Mouse (Mus musculus) heart, embryonic 14.5 days (tissue): ENCODE measurements around the gene Otulin. TPM values are rescaled to one million over a fixed set of nuclear protein-coding genes. Genes with fewer than 3 reads are reported as not detected.

Source experiments
- ATAC-seq: fragments of 200-750 bp; cut with Nextera tagmentation; 2 replicates; pipeline ENCODE4 v1.8.0; 2017; ENCODE audit warnings: low read depth, moderate TSS enrichment; ENCODE audit not compliant: insufficient number of reproducible peaks, insufficient read depth, low FRiP score
- H3K27ac ChIP-seq, 2 experiments: fragments of 200-500 bp in 1 of 2; fragments of 300-500 bp in 1 of 2; sonication (generic) in 1 of 2; replicated peaks in 1 of 2; 2 replicates each; pipeline ENCODE4 v1.5.1; 2012 to 2014; ENCODE audit warnings: low read depth in 2 of 2, low read length in 2 of 2, control low read depth in 1 of 2, mild to moderate bottlenecking in 1 of 2, mixed read lengths in 1 of 2; ENCODE audit not compliant: control insufficient read depth in 1 of 2, insufficient read depth in 1 of 2
- H3K27me3 ChIP-seq: fragments of 300-500 bp; sonication (generic); 2 replicates; pipeline ENCODE4 v1.6.1; 2014; ENCODE audit warnings: mild to moderate bottlenecking, low read length, control low read depth; ENCODE audit not compliant: control insufficient read depth, insufficient read depth
- H3K36me3 ChIP-seq: fragments of 300-500 bp; sonication (generic); 2 replicates; pipeline ENCODE4 v1.6.1; 2014; ENCODE audit warnings: mild to moderate bottlenecking, control low read depth, low read length, mixed read lengths; ENCODE audit not compliant: control insufficient read depth, insufficient read depth
- H3K4me1 ChIP-seq, 2 experiments: fragments of 200-500 bp in 1 of 2; fragments of 300-500 bp in 1 of 2; sonication (generic) in 1 of 2; 2 replicates each; pipeline ENCODE4 v1.6.1; 2012 to 2014; ENCODE audit warnings: low read length in 2 of 2, control low read depth in 1 of 2, mixed read lengths in 1 of 2; ENCODE audit not compliant: control insufficient read depth in 2 of 2, insufficient read depth in 2 of 2
- H3K4me2 ChIP-seq: fragments of 300-500 bp; sonication (generic); 2 replicates; pipeline ENCODE4 v1.6.1; 2014; ENCODE audit warnings: mild to moderate bottlenecking, low read length
- H3K4me3 ChIP-seq, 2 experiments: fragments of 200-500 bp in 1 of 2; fragments of 300-500 bp in 1 of 2; sonication (generic) in 1 of 2; 2 replicates each; pipeline ENCODE4 v1.5.1; 2012 to 2014; ENCODE audit warnings: low read length in 2 of 2, mild to moderate bottlenecking in 2 of 2, control low read depth in 1 of 2, low read depth in 1 of 2, moderate library complexity in 1 of 2; ENCODE audit not compliant: control insufficient read depth in 1 of 2, insufficient read depth in 1 of 2
- H3K9ac ChIP-seq: fragments of 300-500 bp; sonication (generic); 2 replicates; pipeline ENCODE4 v1.6.1; 2014; ENCODE audit warnings: mild to moderate bottlenecking, low read length
- H3K9me3 ChIP-seq: fragments of 300-500 bp; sonication (generic); 2 replicates; pipeline ENCODE4 v1.6.1; 2016; ENCODE audit warnings: low read length, control low read depth; ENCODE audit not compliant: control insufficient read depth
- WGBS: fragments of 180-500 bp; shearing (Covaris S2); extraction: QIAGEN DNeasy Blood & Tissue Kit; methylation state at CpG from one replicate; pipeline ENCODE4 v1.1.7; 2014; 5-methylcytosine and 5-hydroxymethylcytosine counted together
- polyA plus RNA-seq: library from polyadenylated mRNA; unstranded; fragments of >200 nt; fragmentation: Nextera tagmentation; extraction: Ambion mirVana; gene quantifications from 2 replicates; pipeline ENCODE4 v1.2.1, GENCODE M21; 2014

The Otulin gene
- polyA plus RNA-seq, 1 experiment from 2014 or later, result 38.1 TPM

- H3K36me3 ChIP-seq, result peaks cover 8% of the 10 kb centered on the region; the same call in 1 of the 2 replicates
- H3K4me1 ChIP-seq, result peaks cover 14 to 22% of the 10 kb centered on the region in 2 experiments
- no peaks in the 10 kb centered on the region for H3K9me3 ChIP-seq
- no peak for ATAC-seq
- no peaks in the 10 kb centered on the region for H3K27me3 ChIP-seq
- no peak overlapping the region for H3K4me2 ChIP-seq
- 62% methylated on average over 2 of the region's 2 CpGs for whole genome bisulfite sequencing
- peak overlapping the region in 1 of 2 experiments; percentile 1; a peak in 1 of 4 replicates for H3K27ac ChIP-seq
- H3K9ac ChIP-seq, result no peak overlapping the region
- no peak overlapping the region for H3K4me3 ChIP-seq
Observed at GRCm38 (mm10) chr15:27580771-27581170, 49.7 kb downstream of the Otulin start.

DNA sequence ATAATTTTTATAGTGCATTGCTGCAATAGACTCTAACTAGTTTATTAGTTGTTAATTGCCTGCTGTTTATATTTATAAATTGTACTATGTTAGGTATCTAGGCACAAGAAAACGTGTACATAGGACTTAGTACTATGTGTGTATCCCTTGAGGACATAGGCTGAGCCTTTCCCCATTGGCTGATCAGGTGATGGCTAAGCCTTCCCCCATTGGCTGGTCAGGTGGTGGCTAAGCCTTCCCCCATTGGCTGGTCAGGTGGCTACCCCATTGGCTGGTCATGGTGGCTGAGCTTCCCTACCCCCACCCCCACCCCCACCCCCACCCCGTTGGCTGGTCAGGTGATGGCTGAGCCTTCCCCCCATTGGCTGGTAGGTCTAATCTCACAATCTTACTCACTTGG, 50.6 kb downstream of the Otulin start:
- peaks cover 6% of the 10 kb centered on the region; the same call in 1 of the 2 replicates for H3K36me3 ChIP-seq
- H3K4me2 ChIP-seq, result no peak overlapping the region
- H3K4me1 ChIP-seq, result peaks cover 20 to 30% of the 10 kb centered on the region in 2 experiments
- no peaks in the 10 kb centered on the region for H3K27me3 ChIP-seq
- no peak overlapping the region for H3K9ac ChIP-seq
- no peak overlapping the region for H3K4me3 ChIP-seq
- WGBS, result 85% methylated on average over 2 of the region's 2 CpGs
- H3K9me3 ChIP-seq, result no peaks in the 10 kb centered on the region
- H3K27ac ChIP-seq, result no peak overlapping the region
- no peak for ATAC-seq

DNA sequence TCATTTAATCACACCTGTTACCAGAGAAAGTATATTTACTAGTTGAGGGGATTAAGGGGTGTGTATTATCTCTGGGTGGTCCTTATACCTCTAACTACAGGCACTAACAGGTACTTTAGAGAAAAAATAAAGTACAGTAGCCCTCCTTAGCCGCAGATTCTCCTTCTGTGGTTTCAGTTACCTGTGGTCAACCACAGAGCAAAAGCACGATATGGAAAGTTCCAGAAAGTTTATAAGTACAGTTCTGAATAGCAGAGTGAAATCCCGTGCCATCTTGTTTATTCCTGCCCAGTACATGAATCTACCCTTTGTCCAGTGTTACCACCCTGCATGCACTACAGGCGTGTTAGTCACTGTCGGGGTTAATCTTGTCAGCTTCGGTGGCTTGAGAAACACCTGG, 51.6 kb downstream of the Otulin start:
- 89% methylated on average over 6 of the region's 6 CpGs for WGBS

DNA sequence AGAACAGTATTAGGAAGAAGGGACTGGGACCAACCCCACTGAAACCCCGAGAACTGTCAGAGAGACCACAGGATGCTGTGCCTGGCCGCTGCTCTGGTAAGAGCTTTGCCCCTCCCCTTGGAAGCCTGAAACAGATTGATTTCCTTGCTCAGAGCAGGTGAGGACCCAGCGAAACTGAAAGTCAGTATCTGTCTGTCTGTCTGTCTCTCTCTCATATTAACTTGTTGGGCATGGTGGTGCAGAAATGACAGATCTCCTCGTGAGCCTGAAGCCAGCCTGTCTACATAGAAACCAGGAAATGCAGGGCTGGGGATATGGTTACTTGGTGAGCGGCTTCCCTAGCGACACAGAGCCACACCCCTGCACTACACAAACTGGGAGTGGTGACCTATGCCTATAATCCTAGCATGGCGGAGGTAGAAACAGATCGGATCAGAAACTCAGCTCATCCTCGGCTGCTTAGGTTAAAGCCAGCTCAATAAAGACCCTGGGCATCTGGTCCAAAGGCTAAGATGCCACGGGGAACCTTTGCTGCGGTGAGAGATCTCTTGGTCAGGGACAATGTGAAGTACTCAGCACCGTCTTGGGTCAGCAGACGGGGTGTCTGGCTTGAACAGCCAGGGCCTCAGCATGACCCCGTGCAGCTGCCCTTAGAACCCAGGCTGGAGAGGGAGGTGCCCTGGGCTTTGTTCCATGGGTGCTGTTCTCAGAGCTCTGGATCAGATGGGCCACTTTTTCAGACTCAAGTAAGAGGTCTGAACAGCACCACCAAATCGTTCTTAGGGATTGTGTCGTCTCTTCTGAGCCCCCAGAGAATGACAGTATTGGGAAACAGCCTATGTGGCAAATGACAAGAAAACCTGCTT, 52.3 kb downstream of the Otulin start:
- Histone ChIP-seq H3K27ac (no peak overlapping the region), H3K4me2 (no peak overlapping the region), H3K9me3 (no peaks in the 10 kb centered on the region), H3K27me3 (no peaks in the 10 kb centered on the region), H3K36me3 (0 out of 2 replicates have a peak, but pooled peaks cover 3% of the 10 kb centered on the region), H3K4me1 (peaks cover 20 to 27% of the 10 kb centered on the region in 2 experiments), H3K4me3 (no peak overlapping the region), H3K9ac (no peak overlapping the region)
- no peak for ATAC-seq
- WGBS, result 82% methylated on average over 16 of the region's 16 CpGs

More for the DNA sequence above, 51.6 kb downstream of the Otulin start:
- no peak overlapping the region for H3K9ac ChIP-seq
- H3K36me3 ChIP-seq, result 0 out of 2 replicates have a peak, but pooled peaks cover 3% of the 10 kb centered on the region
- no peak overlapping the region for H3K4me3 ChIP-seq
- H3K27me3 ChIP-seq, result no peaks in the 10 kb centered on the region
- no peak overlapping the region for H3K4me2 ChIP-seq
- H3K9me3 ChIP-seq, result no peaks in the 10 kb centered on the region
- ATAC-seq, result no peak
- peaks cover 20 to 27% of the 10 kb centered on the region in 2 experiments for H3K4me1 ChIP-seq
- no peak overlapping the region for H3K27ac ChIP-seq

- 76% methylated on average over 1 of the region's 1 CpGs for WGBS
- H3K27ac ChIP-seq, result peak overlapping the region in 1 of 2 experiments; percentile 66; a peak in 2 of 4 replicates
- H3K36me3 ChIP-seq, result peaks cover 8% of the 10 kb centered on the region
- H3K4me1 ChIP-seq, result peaks cover 20 to 27% of the 10 kb centered on the region in 2 experiments
- no peak for ATAC-seq
- H3K4me2 ChIP-seq, result no peak overlapping the region
- no peaks in the 10 kb centered on the region for H3K9me3 ChIP-seq
- no peak overlapping the region for H3K4me3 ChIP-seq
- H3K27me3 ChIP-seq, result no peaks in the 10 kb centered on the region
- H3K9ac ChIP-seq, result no peak overlapping the region
Observed at GRCm38 (mm10) chr15:27576886-27577285, 53.6 kb downstream of the Otulin start.

DNA sequence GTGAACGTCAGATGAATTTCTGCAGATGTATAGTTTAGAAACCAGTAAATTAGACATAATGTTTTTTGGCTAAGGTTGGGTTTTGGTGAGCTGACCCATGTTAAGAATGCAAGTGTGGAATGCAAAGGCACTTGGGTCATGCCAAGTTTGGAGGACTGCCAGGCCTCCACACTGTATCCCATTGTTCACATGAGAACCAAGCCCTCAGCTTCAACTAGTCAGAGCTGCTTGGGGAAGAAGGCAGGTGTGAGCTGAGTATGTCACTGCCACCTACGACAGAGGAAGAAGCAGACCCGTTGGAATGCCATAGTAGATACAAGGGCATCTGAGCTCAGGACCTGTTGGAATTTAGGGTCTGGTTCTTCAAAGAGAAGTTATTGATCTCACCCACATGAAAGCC, 54.6 kb downstream of the Otulin start:
- Histone ChIP-seq H3K4me3 (no peak overlapping the region), H3K9me3 (no peaks in the 10 kb centered on the region), H3K4me2 (no peak overlapping the region), H3K4me1 (peaks cover 18 to 24% of the 10 kb centered on the region in 2 experiments), H3K27ac (peak overlapping the region; percentile 34 to 66), H3K27me3 (no peaks in the 10 kb centered on the region), H3K9ac (no peak overlapping the region), H3K36me3 (peaks cover 15% of the 10 kb centered on the region)
- WGBS, result 46% methylated on average over 3 of the region's 3 CpGs
- peak; percentile 55; the same call in 1 of the 2 replicates for ATAC-seq

DNA sequence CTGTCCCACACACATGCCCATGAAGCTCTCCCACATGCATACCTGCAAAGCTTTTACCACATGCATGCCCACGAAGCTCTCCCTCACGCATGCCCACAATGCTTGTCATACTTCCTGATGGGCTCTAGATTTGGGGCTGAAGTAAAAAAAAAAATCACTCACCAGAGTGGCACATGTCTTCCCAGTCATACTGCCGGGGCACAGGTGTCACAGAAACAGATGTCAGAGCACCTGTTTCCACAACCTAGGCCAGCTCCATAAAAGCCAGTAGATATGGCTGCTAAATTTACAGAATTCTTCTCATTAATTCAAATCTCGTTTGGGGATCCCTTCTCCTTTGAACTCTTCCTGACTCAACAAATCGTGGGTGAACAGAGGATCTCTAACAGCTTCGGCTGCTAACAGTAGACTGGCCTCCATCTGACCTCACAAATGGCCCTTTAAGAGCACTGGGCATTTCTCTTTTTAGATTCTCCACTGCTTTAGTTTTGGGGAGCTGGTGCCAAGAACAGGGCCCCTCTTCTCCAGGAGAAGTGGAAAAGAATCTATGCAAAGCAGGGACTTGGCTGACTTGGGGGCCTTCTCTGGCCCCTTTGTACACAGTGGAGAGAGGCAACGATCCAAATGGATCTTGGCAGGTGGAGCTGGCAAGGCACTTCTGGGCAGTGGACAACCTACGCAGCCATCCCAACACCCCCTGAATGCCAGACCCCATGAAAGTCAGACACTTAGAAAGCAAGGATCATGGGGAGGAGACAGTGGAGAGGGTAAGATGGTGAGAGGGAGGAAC, 55.3 kb downstream of the Otulin start:
- Histone ChIP-seq H3K9ac (no peak overlapping the region), H3K27me3 (no peaks in the 10 kb centered on the region), H3K27ac (peak overlapping the region; percentile 28 to 66; a peak in 2 of 4 replicates), H3K4me2 (no peak overlapping the region), H3K4me1 (peaks cover 14 to 20% of the 10 kb centered on the region in 2 experiments), H3K4me3 (no peak overlapping the region), H3K9me3 (no peaks in the 10 kb centered on the region), H3K36me3 (peaks cover 15% of the 10 kb centered on the region)
- 69% methylated on average over 8 of the region's 8 CpGs for WGBS
- no peak for ATAC-seq
